Mouse (Mus musculus): Measurements from ENCODE around the gene P3h3. TPM values are rescaled to one million over a fixed set of nuclear protein-coding genes. Genes with fewer than 3 reads are reported as not detected.
"Not testable (repeated sequence)": the region's sequence is repeated elsewhere in the genome, so short reads cannot be mapped to it uniquely, and the experiment has no call there.

The P3h3 gene
- 17.9 and 20.1 TPM in 2 replicates for polyA plus RNA-seq (2015; fragmentation: Nextera tagmentation; extraction: Ambion mirVana)

DNA sequence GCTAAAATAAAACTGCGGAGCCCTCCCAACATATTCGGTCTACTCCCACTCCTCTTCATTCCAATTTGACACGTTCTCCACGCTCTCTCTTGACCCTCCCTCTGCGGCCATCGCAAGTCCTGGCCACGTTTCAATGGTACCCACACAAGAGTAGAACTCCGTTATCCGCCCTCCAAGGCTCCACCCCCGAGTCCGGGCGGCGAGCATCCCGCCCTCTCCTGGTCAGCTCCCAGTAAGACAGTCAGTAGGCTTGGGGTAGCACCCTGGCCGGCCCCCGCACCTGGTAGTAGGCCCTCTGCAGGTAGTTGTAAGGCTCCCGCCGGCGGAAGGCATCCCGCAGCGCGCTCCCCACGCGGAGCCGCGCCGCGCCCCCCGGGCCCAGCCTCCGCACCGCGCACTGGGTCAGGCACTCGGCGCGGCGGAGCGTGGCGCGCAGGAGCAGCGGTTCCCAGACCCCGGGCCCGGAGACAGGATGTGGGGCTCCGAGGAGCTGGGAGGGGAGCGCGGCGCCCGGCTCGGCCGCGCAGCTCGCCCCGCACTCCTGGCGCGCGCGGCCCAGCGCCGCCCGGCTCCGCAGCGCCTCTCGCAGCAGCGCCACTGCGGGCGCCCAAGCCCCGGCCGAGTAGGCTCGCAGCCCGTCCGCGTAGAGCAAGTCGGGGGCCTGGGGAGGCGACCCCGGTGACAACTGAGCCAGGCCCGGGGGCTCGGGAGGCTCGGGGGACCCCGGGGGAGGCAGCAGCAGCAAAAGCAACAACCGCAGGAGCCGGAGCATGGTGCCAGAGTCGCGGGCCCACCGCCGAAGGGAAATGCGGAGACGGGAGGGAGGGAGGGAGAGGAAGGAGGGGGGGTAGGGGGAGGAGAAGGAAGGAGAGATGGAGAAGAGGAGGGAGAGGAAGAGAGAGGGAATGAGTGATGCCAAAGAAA lies at the start of gene P3h3:
Gene P3h3, minus strand, starts transcription at position 837 of the 924 bp plus-strand sequence.
- Histone ChIP-seq H3K4me2 (replicated peaks) (peak within 1 kb of the TSS; percentile 95), H3K9ac (peak within 1 kb of the TSS; percentile 83), H3K27ac (peak within 1 kb of the TSS; percentile 95), H3K4me3 (replicated peaks) (peak within 1 kb of the TSS; percentile 81), H3K4me1 (replicated peaks) (peaks cover 23% of the 10 kb centered on the region), H3K36me3 (no peaks in the 10 kb centered on the region), H3K27me3 (replicated peaks) (peaks cover 16% of the 10 kb centered on the region; the same call in 1 of the 2 replicates), H3K9me3 (no peaks in the 10 kb centered on the region)
- ATAC-seq: peak; percentile 89
- WGBS: under 1% methylated on average over 81 of the region's 86 CpGs

DNA sequence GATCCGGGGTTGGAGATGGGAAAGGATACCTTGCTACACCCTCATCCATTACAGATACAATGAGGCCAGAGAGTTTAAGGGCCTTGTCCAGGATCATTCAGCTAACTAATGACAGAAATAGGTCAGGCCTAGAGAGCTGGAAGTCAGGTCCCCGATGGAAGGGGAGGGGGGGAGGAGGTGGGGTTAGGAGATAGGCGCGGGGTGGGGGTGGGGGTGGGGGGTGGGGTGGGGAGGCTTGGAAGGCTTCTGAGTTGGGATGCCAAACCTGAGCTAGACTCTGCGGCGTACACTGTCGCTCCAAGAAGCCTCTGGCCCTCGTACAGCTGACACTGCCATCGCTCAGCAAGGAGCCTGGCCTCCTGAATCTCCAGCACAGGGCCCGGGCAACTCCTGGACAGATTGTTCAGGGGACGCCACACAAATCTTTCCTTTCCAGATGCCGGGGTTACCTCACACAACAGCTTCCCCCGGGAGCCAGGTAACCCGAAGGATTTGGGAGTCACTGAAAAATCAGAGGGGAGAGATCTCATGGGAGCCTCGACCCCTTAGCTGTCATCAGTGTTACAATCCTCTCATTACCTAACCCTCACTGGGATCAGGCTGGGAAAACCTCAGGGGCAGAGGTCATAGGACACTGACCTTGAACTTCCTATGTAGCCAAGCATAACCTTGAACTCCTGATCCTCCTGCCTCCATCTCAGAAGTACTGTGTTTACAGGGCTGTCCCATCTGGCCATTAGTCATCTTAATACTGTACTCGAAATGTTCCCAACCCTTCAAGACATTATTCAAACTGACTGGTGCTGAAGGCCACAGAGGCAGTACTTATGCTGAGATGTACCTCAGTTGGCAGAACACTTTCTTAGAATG lies 47.7 kb upstream of the P3h3 start:
- Histone ChIP-seq H3K27me3 (replicated peaks) (0 out of 2 replicates have a peak, but pooled peaks cover 6% of the 10 kb centered on the region), H3K27ac (peak overlapping the region; percentile 95), H3K9ac (peak overlapping the region; percentile 64), H3K4me2 (replicated peaks) (peak overlapping the region; percentile 93), H3K4me1 (replicated peaks) (peaks cover 16% of the 10 kb centered on the region), H3K4me3 (replicated peaks) (no peak overlapping the region), H3K36me3 (no peaks in the 10 kb centered on the region), H3K9me3 (no peaks in the 10 kb centered on the region)
- 45% methylated on average over 13 of the region's 16 CpGs for WGBS
- no peak for ATAC-seq

DNA sequence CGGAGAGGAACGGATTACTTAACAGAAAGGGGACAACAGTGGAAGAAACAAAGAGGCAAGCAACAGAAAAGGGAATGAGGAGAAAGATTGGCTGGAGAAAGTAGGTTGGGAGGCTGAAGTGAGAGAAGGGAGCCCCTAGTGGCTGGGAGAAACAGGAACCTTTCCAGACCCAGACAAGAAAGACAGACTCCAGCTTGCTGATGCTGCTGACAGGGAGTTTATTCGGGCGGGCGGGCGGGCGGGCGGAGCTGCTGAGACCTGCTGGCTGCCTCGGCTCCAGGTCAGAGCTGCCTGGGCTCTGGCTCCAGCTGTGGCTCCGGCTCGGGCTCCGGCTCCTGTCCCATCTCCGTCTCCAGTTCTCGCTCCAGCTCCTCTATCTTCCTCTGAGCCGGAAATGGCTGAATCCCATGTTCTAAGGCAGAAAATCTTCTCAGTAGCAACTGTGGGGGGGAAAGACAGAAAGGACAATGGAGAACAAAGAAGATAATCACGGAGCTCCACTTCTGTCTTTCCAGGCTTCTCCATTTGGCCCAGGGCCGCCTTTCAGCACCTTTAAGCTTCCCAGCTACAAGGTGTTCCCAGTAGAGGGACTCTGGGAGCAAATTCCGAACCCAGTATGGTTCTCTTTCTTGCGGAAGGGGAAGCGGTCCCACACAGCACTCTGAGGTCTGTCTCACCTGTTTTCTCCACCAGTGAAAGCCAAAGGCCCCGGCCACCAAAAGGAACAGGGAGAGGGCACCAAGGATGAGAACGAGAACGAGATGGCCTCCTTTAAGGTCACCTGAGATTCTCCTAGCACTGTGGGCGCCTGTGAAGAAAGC lies 46.8 kb upstream of the P3h3 start:
- Histone ChIP-seq H3K36me3 (no peaks in the 10 kb centered on the region), H3K27me3 (replicated peaks) (no peaks in the 10 kb centered on the region), H3K4me2 (replicated peaks) (peak overlapping the region; percentile 93), H3K27ac (peak overlapping the region; percentile 95), H3K9ac (peak overlapping the region; percentile 64), H3K4me3 (replicated peaks) (peak overlapping the region; percentile 53), H3K4me1 (replicated peaks) (peaks cover 10% of the 10 kb centered on the region), H3K9me3 (no peaks in the 10 kb centered on the region)
- WGBS: 7% methylated on average over 24 of the region's 24 CpGs
- peak; percentile 84 for ATAC-seq

DNA sequence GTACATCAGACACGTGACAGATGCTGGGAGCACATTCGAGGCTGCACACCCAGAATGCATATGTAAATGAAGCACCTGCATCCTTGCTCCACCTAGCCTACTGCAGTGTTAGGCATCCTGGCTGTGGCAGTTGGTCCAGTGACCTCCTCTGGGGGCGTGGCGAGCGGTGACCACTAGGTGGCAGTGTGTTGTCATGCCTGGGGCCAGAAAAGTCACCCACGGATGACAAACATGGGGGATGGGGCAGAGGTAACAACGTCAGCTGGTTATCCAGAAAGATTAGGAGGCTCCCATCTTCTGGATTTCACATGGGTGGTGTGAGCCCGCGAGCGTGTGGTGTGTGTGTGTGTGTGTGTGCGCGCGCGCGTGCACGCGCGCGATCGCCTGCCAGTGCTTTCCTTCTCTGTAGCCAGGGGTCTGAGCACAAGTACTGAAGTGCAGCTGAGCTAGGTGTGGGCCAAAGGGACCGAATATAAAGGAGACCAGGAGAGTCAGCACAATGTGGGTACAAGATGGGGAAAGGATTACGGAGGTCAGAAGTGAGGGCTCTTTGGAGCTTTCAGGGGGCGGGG lies 46.1 kb upstream of the P3h3 start:
- 1% methylated on average over 23 of the region's 23 CpGs for WGBS
- Histone ChIP-seq H3K9ac (peak overlapping the region; percentile 64), H3K4me3 (replicated peaks) (peak overlapping the region; percentile 53), H3K4me1 (replicated peaks) (peaks cover 10% of the 10 kb centered on the region), H3K27me3 (replicated peaks) (no peaks in the 10 kb centered on the region), H3K27ac (peak overlapping the region; percentile 95), H3K36me3 (no peaks in the 10 kb centered on the region), H3K9me3 (no peaks in the 10 kb centered on the region), H3K4me2 (replicated peaks) (peak overlapping the region; percentile 93)
- ATAC-seq: peak; percentile 83

DNA sequence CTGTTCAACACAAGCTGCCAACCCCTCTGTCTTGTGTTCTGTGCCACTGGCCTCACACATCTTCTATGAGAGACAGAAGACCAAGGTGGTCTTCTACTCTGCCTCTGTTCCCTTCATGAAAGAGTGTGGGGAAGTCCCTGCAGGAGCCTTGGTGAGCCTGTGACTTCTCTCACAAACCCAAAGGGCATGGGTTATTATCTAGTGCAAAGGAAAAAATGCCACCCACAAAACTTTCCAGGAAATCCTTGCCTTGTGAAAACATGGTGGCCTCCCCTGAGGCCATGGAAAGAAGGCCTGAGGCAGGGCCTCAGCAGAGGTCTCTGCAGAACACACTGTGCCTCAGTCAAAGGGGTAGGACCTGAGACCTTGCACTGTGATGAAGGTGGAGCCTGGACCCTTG lies 44.3 kb upstream of the P3h3 start:
- Histone ChIP-seq H3K9ac (no peak overlapping the region), H3K27me3 (replicated peaks) (no peaks in the 10 kb centered on the region), H3K9me3 (no peaks in the 10 kb centered on the region), H3K4me2 (replicated peaks) (no peak overlapping the region), H3K4me1 (replicated peaks) (peaks cover 10% of the 10 kb centered on the region), H3K27ac (no peak overlapping the region), H3K36me3 (no peaks in the 10 kb centered on the region), H3K4me3 (replicated peaks) (no peak overlapping the region)
- ATAC-seq: no peak

DNA sequence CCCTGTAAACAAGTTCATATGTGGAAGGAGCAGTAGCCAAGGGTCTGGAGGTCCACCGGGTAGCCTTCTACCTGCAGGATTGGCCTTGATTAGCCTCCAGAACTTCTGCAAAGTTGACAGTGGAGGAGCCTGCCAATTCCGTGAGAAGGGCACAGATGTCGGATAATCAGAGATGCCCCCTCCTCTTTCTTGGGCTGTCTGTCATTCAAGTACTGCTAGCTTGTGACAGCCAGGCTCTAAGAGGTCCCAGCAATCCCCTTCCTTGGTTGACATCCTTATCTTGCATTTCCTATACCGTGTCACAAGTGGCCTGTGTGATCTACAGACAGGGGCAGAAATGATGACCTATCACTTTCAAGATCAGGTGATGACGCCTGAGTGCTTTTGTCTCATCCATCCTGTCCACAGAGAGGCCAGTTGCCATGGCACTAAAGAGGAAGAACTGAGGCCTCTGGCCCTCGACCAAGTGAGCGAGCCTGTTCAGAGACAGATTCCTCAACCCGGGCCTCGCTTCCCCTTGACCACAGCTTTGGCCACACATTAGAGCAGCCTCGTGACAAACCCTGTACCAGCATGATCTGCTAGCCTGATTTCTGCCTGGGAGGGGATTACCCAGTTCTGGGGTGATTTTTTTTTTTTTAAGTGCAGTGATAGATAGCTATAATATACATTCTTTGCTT lies 43.4 kb upstream of the P3h3 start:
- Histone ChIP-seq H3K4me1 (replicated peaks) (peaks cover 10% of the 10 kb centered on the region), H3K4me3 (replicated peaks) (no peak overlapping the region), H3K4me2 (replicated peaks) (no peak overlapping the region), H3K9ac (no peak overlapping the region), H3K27ac (no peak overlapping the region), H3K27me3 (replicated peaks) (no peaks in the 10 kb centered on the region), H3K9me3 (no peaks in the 10 kb centered on the region), H3K36me3 (no peaks in the 10 kb centered on the region)
- ATAC-seq: no peak
- WGBS: 64% methylated on average over 10 of the region's 10 CpGs

DNA sequence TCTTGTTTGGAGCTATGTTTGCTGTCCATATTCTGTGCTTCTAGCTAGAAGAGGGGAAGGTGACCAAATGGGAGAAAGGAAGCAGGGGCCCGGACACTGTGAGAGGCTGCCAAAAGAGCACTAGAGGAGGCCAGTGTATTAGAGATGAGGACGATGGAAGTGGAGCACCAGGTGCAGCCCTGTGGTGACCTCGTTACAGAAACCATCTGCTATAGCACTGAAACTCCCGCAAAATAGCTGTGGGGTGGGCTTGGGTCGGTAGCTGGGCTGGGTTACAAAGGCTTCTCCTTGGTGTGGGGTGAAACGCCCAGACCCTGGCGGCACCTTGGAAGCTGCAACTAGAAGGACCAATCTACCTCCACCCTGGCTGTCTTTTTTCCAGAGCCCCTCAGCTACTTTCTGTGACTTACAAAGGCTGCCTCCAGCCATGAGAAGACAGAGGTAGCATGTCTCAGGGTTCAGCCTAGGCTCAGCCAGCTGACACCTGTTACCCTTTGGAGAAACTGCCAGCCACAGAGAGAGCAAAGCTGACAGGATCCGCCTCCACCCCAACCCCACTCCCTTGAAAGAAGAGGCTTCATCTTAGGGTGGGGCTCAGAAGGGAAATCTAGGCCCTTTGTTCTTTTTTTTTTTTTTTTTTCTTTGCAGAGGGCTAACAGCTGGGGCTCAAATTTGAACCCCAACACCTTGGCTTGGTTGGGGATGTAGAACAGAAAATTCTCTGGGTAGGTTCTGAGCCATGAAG lies 42.7 kb upstream of the P3h3 start:
- Histone ChIP-seq H3K4me1 (replicated peaks) (peaks cover 8% of the 10 kb centered on the region), H3K27me3 (replicated peaks) (no peaks in the 10 kb centered on the region), H3K9me3 (no peaks in the 10 kb centered on the region), H3K36me3 (no peaks in the 10 kb centered on the region), H3K4me3 (replicated peaks) (no peak overlapping the region), H3K4me2 (replicated peaks) (no peak overlapping the region), H3K27ac (no peak overlapping the region), H3K9ac (no peak overlapping the region)
- no peak for ATAC-seq
- 64% methylated on average over 8 of the region's 8 CpGs for WGBS

DNA sequence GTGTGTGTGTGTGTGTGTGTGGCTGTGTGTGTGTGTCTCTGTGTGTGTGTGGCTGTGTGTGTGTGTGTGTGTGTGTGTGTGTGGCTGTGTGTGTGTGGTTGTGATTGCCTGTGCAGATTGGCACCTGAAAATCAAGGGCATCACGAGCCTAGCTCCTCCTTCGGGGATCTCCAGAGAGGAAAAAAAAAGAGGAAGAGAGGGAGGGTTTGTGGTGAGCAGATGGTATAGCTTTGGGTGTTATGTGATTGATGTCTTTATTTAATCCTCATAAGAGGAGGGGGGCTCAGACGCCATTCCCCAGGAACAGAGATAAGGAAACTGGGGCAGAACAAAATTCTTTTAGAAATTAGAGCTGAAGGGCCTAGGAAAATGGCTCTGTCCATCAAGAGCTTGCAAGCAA lies 40.8 kb upstream of the P3h3 start:
- H3K9ac ChIP-seq: no peak overlapping the region
- no peaks in the 10 kb centered on the region for H3K4me1 ChIP-seq (replicated peaks)
- no peak overlapping the region for H3K4me2 ChIP-seq (replicated peaks)
- no peak overlapping the region for H3K27ac ChIP-seq
- ATAC-seq: no peak
- H3K36me3 ChIP-seq: no peaks in the 10 kb centered on the region
- no peak overlapping the region for H3K4me3 ChIP-seq (replicated peaks)
- no peaks in the 10 kb centered on the region for H3K9me3 ChIP-seq
- 49% methylated on average over 3 of the region's 3 CpGs for WGBS
- no peaks in the 10 kb centered on the region for H3K27me3 ChIP-seq (replicated peaks)

DNA sequence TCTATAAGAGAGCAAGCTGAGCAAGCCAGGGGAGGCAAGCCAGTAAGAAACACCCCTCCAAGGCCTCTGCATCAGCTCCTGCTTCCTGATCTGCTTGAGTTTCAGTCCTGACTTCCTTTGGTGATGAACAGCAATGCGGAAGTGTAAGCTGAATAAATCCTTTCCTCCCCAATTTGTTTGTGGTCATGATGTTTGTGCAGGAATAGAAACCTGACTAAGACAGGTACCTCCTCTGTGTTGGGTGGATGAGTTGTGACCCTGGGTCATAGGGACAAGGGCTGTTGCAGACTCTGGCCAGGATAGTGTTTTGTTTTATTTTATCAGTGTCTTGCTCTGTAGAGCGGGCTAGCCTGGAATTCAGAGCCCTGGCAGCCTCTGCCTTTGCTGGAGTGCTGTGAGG lies 36.6 kb upstream of the P3h3 start:
- not testable (repeated sequence) for H3K4me2 ChIP-seq (replicated peaks); H3K9ac ChIP-seq; H3K27me3 ChIP-seq (replicated peaks); H3K4me3 ChIP-seq (replicated peaks); H3K4me1 ChIP-seq (replicated peaks); H3K9me3 ChIP-seq; ATAC-seq; H3K27ac ChIP-seq; H3K36me3 ChIP-seq
- 91% methylated on average over 2 of the region's 2 CpGs for WGBS

DNA sequence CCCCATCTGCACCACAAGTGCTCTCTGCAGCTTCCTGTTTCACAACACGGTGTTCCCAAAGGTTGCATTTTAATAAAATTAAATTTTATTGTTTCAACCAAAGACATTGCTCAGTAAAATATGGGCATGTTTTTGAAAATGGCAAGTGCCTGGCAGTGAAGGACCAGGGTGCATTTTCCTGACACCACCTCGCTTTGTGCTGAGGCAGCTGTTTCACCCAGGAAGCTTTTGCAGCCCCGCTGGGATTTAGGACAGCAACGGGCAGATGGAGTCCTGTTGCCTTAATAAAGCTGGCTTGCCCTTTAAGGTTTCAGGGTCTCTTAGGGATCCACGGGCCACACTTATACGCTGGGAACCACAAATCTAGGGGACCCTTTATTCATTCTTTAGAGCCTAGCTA lies 33.4 kb upstream of the P3h3 start:
- Histone ChIP-seq H3K9me3 (no peaks in the 10 kb centered on the region), H3K4me1 (replicated peaks) (no peaks in the 10 kb centered on the region), H3K27me3 (replicated peaks) (no peaks in the 10 kb centered on the region), H3K4me2 (replicated peaks) (no peak overlapping the region), H3K36me3 (no peaks in the 10 kb centered on the region), H3K4me3 (replicated peaks) (no peak overlapping the region), H3K27ac (no peak overlapping the region), H3K9ac (no peak overlapping the region)
- WGBS: 62% methylated on average over 6 of the region's 6 CpGs
- no peak for ATAC-seq
